Mouse (Mus musculus): ENCODE measurements around the gene Ctcfl.

- TF ChIP-seq MAFK (IDR thresholded peaks at IDR 0.05; ENCODE audit: insufficient read depth, low read depth, low read length): no peak
- TF ChIP-seq ZC3H11A (IDR thresholded peaks at IDR 0.05; ENCODE audit: borderline replicate concordance, low read depth, low read length): no peak
- TF ChIP-seq HCFC1 (IDR thresholded peaks at IDR 0.05; ENCODE audit: borderline replicate concordance, insufficient read depth, low read length): no peak
These were observed 37.6 kb upstream of the Ctcfl start for GRCm38 (mm10) chr2:173156923-173157322.
